Mouse (Mus musculus): ENCODE results near the gene Myo1e. TPM values are rescaled to one million over a fixed set of nuclear protein-coding genes. Genes with fewer than 3 reads are reported as not detected.

Gene Myo1e
- polyA plus RNA-seq, 1 experiment from 2014 or later, result 5.1 TPM

- no peaks in the 10 kb centered on the region for H3K36me3 ChIP-seq (ENCODE audit: control insufficient read depth, insufficient read depth)
- H3K27ac ChIP-seq (ENCODE audit: low read length), result peak overlapping the region; percentile 37; the same call in 1 of the 2 replicates
- no peaks in the 10 kb centered on the region for H3K9me3 ChIP-seq (replicated peaks; ENCODE audit: control insufficient read depth, low read length)
- no peaks in the 10 kb centered on the region for H3K27me3 ChIP-seq (ENCODE audit: control insufficient read depth, insufficient read depth, low read depth, low read length)
- no peak overlapping the region for H3K9ac ChIP-seq (ENCODE audit: low read depth, low read length)
- H3K4me1 ChIP-seq (ENCODE audit: control insufficient read depth, low read depth, low read length), result no peaks in the 10 kb centered on the region; the same call in none of the 2 replicates
- H3K4me2 ChIP-seq (ENCODE audit: low read depth, low read length), result no peak overlapping the region
- 60% methylated on average over 8 of the region's 8 CpGs for WGBS (ENCODE audit: insufficient replicate concordance)
- no peak overlapping the region for H3K4me3 ChIP-seq (ENCODE audit: low read depth, low read length)
- ATAC-seq (ENCODE audit: low read depth), result no peak
These were observed 36.1 kb downstream of the Myo1e start for GRCm38 (mm10) chr9:70243241-70243640.

- H3K4me3 ChIP-seq (ENCODE audit: low read depth, low read length), result no peak overlapping the region
- H3K9me3 ChIP-seq (replicated peaks; ENCODE audit: control insufficient read depth, low read length), result no peaks in the 10 kb centered on the region
- no peaks in the 10 kb centered on the region; the same call in none of the 2 replicates for H3K4me1 ChIP-seq (ENCODE audit: control insufficient read depth, low read depth, low read length)
- peak overlapping the region; percentile 37; the same call in 1 of the 2 replicates for H3K27ac ChIP-seq (ENCODE audit: low read length)
- ATAC-seq (ENCODE audit: low read depth), result no peak
- H3K9ac ChIP-seq (ENCODE audit: low read depth, low read length), result no peak overlapping the region
- H3K36me3 ChIP-seq (ENCODE audit: control insufficient read depth, insufficient read depth), result no peaks in the 10 kb centered on the region
- H3K27me3 ChIP-seq (ENCODE audit: control insufficient read depth, insufficient read depth, low read depth, low read length), result no peaks in the 10 kb centered on the region
- WGBS (ENCODE audit: insufficient replicate concordance), result 60% methylated on average over 2 of the region's 2 CpGs
- H3K4me2 ChIP-seq (ENCODE audit: low read depth, low read length), result no peak overlapping the region
These were observed 36.6 kb downstream of the Myo1e start for GRCm38 (mm10) chr9:70243708-70244107.

DNA sequence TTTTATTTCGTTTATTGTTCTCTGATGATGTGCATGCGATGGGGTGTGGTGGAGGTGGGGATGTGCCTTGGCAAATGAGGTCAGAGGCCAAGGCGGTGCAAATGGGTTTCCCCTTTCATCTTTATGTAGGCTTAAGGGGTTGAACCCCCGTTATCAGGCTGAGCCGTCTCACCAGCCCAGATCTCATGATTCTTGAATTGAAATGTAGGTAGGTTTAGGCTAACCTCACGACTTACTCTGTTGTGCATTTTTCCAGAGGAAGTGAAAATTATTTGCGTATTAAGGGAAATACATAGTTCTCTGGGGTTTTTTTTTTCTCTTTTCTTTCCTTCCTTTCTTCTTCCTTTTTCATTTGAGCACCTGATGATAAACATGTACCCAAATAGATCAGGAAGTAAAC lies 37.0 kb downstream of the Myo1e start:
- Histone ChIP-seq H3K9me3 (replicated peaks; ENCODE audit: control insufficient read depth, low read length) (no peaks in the 10 kb centered on the region), H3K4me3 (ENCODE audit: low read depth, low read length) (no peak overlapping the region), H3K36me3 (ENCODE audit: control insufficient read depth, insufficient read depth) (no peaks in the 10 kb centered on the region), H3K4me1 (ENCODE audit: control insufficient read depth, low read depth, low read length) (no peaks in the 10 kb centered on the region; the same call in none of the 2 replicates), H3K9ac (ENCODE audit: low read depth, low read length) (no peak overlapping the region), H3K27me3 (ENCODE audit: control insufficient read depth, insufficient read depth, low read depth, low read length) (no peaks in the 10 kb centered on the region), H3K4me2 (ENCODE audit: low read depth, low read length) (no peak overlapping the region), H3K27ac (ENCODE audit: low read length) (no peak overlapping the region)
- 47% methylated on average over 7 of the region's 7 CpGs for WGBS (ENCODE audit: insufficient replicate concordance)
- ATAC-seq (ENCODE audit: low read depth), result no peak

DNA sequence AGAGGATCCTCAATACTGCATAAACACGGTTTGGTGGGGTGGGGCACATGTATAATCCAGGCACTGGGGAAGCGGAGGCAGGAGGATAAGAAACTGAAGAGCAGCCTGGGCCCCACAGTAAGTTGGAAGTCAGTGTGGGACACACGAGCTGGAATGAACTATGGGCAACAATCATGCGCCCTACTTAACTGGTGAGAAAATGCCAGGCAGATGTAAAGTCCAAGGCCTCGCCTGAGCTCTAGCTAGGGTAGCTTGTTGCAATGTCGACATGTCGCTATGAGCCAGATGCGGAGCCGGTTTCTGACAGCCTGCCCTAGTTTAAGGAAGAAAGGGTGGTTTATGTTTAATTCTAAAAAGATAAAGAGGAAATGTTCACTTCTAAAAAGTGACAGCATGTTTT lies 37.9 kb downstream of the Myo1e start:
- H3K9me3 ChIP-seq (replicated peaks; ENCODE audit: control insufficient read depth, low read length), result no peaks in the 10 kb centered on the region
- ATAC-seq (ENCODE audit: low read depth), result no peak
- no peak overlapping the region for H3K9ac ChIP-seq (ENCODE audit: low read depth, low read length)
- H3K27ac ChIP-seq (ENCODE audit: low read length), result no peak overlapping the region
- H3K36me3 ChIP-seq (ENCODE audit: control insufficient read depth, insufficient read depth), result no peaks in the 10 kb centered on the region
- H3K4me1 ChIP-seq (ENCODE audit: control insufficient read depth, low read depth, low read length), result no peaks in the 10 kb centered on the region; the same call in none of the 2 replicates
- WGBS (ENCODE audit: insufficient replicate concordance), result 66% methylated on average over 9 of the region's 9 CpGs
- H3K4me3 ChIP-seq (ENCODE audit: low read depth, low read length), result no peak overlapping the region
- H3K27me3 ChIP-seq (ENCODE audit: control insufficient read depth, insufficient read depth, low read depth, low read length), result no peaks in the 10 kb centered on the region
- H3K4me2 ChIP-seq (ENCODE audit: low read depth, low read length), result no peak overlapping the region

- no peak overlapping the region for H3K9ac ChIP-seq (ENCODE audit: low read depth, low read length)
- no peaks in the 10 kb centered on the region for H3K9me3 ChIP-seq (replicated peaks; ENCODE audit: control insufficient read depth, low read length)
- no peaks in the 10 kb centered on the region; the same call in none of the 2 replicates for H3K4me1 ChIP-seq (ENCODE audit: control insufficient read depth, low read depth, low read length)
- 60% methylated on average over 10 of the region's 10 CpGs for WGBS (ENCODE audit: insufficient replicate concordance)
- H3K4me2 ChIP-seq (ENCODE audit: low read depth, low read length), result no peak overlapping the region
- no peaks in the 10 kb centered on the region for H3K27me3 ChIP-seq (ENCODE audit: control insufficient read depth, insufficient read depth, low read depth, low read length)
- H3K4me3 ChIP-seq (ENCODE audit: low read depth, low read length), result no peak overlapping the region
- no peaks in the 10 kb centered on the region for H3K36me3 ChIP-seq (ENCODE audit: control insufficient read depth, insufficient read depth)
- no peak overlapping the region for H3K27ac ChIP-seq (ENCODE audit: low read length)
- ATAC-seq (ENCODE audit: low read depth), result no peak
These were observed 39.3 kb downstream of the Myo1e start for GRCm38 (mm10) chr9:70246427-70246826.

GRCm38 (mm10) chr9:70248046-70248445 lies 40.9 kb downstream of the Myo1e start:
- Histone ChIP-seq H3K27ac (ENCODE audit: low read length) (no peak overlapping the region), H3K36me3 (ENCODE audit: control insufficient read depth, insufficient read depth) (no peaks in the 10 kb centered on the region), H3K9ac (ENCODE audit: low read depth, low read length) (no peak overlapping the region), H3K4me1 (ENCODE audit: control insufficient read depth, low read depth, low read length) (no peaks in the 10 kb centered on the region; the same call in 1 of the 2 replicates), H3K9me3 (replicated peaks; ENCODE audit: control insufficient read depth, low read length) (no peaks in the 10 kb centered on the region), H3K27me3 (ENCODE audit: control insufficient read depth, insufficient read depth, low read depth, low read length) (no peaks in the 10 kb centered on the region), H3K4me2 (ENCODE audit: low read depth, low read length) (no peak overlapping the region), H3K4me3 (ENCODE audit: low read depth, low read length) (no peak overlapping the region)
- ATAC-seq (ENCODE audit: low read depth), result no peak
- WGBS (ENCODE audit: insufficient replicate concordance), result 81% methylated on average over 6 of the region's 6 CpGs

DNA sequence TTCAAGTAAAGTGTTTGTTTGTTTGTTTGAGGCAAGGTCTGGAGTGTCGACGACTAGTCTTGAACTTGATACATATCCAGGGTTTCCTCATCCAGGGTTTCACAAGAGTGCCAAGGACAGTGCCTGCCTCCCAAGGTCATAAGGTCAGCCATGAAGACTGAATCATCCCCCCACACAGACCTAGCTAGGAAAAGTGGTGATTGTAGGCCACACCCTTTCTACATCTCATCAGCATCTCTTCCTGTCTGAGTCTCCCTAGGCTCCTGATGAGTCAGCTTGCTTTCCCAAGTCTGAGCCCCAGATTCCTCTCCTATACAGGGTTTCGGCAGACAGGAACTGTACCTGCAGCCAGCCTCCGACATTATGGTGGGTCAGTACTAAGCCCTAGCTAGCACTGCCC lies 41.7 kb downstream of the Myo1e start:
- no peak for ATAC-seq (ENCODE audit: low read depth)
- no peaks in the 10 kb centered on the region for H3K36me3 ChIP-seq (ENCODE audit: control insufficient read depth, insufficient read depth)
- H3K9ac ChIP-seq (ENCODE audit: low read depth, low read length), result no peak overlapping the region
- H3K27me3 ChIP-seq (ENCODE audit: control insufficient read depth, insufficient read depth, low read depth, low read length), result no peaks in the 10 kb centered on the region
- H3K4me2 ChIP-seq (ENCODE audit: low read depth, low read length), result no peak overlapping the region
- WGBS (ENCODE audit: insufficient replicate concordance), result 54% methylated on average over 4 of the region's 4 CpGs
- no peak overlapping the region for H3K27ac ChIP-seq (ENCODE audit: low read length)
- no peaks in the 10 kb centered on the region for H3K4me1 ChIP-seq (ENCODE audit: control insufficient read depth, low read depth, low read length)
- no peaks in the 10 kb centered on the region for H3K9me3 ChIP-seq (replicated peaks; ENCODE audit: control insufficient read depth, low read length)
- H3K4me3 ChIP-seq (ENCODE audit: low read depth, low read length), result no peak overlapping the region

GRCm38 (mm10) chr9:70249881-70250681 lies 42.9 kb downstream of the Myo1e start:
- H3K27ac ChIP-seq (ENCODE audit: low read length), result no peak overlapping the region
- no peak for ATAC-seq (ENCODE audit: low read depth)
- no peaks in the 10 kb centered on the region for H3K4me1 ChIP-seq (ENCODE audit: control insufficient read depth, low read depth, low read length)
- no peak overlapping the region for H3K9ac ChIP-seq (ENCODE audit: low read depth, low read length)
- H3K4me3 ChIP-seq (ENCODE audit: low read depth, low read length), result no peak overlapping the region
- H3K9me3 ChIP-seq (replicated peaks; ENCODE audit: control insufficient read depth, low read length), result no peaks in the 10 kb centered on the region
- WGBS (ENCODE audit: insufficient replicate concordance), result 44% methylated on average over 12 of the region's 12 CpGs
- no peak overlapping the region for H3K4me2 ChIP-seq (ENCODE audit: low read depth, low read length)
- H3K36me3 ChIP-seq (ENCODE audit: control insufficient read depth, insufficient read depth), result no peaks in the 10 kb centered on the region
- H3K27me3 ChIP-seq (ENCODE audit: control insufficient read depth, insufficient read depth, low read depth, low read length), result no peaks in the 10 kb centered on the region

DNA sequence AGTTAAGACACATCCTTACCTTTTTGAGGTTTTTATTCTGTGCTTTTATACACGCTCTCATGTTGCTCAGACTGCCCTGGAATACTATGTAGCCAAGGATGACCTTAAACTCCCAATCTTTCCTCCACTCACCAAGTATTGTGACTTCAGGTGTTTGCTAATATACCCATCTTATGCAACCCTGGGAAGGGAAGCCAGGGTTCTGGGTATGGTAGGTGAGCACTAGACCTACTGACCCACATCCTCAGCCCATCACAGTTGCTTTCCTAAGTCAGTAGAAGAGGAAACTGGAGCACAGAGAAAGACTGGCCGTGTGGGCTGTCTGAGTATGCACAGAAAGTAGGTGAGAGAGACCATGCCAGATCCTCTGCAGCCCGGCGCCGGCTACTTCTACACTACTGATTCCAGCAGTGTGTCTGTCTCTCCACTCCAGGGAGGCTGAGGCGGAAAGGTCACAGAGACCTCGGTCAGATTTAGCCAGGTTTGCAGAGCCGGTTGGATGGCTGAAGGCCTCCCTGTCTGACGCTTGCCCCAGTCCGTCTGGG lies 44.4 kb downstream of the Myo1e start:
- Histone ChIP-seq H3K27me3 (ENCODE audit: control insufficient read depth, insufficient read depth, low read depth, low read length) (no peaks in the 10 kb centered on the region), H3K27ac (ENCODE audit: low read length) (no peak overlapping the region), H3K4me1 (ENCODE audit: control insufficient read depth, low read depth, low read length) (no peaks in the 10 kb centered on the region), H3K4me3 (ENCODE audit: low read depth, low read length) (no peak overlapping the region), H3K4me2 (ENCODE audit: low read depth, low read length) (no peak overlapping the region), H3K9ac (ENCODE audit: low read depth, low read length) (no peak overlapping the region), H3K9me3 (replicated peaks; ENCODE audit: control insufficient read depth, low read length) (no peaks in the 10 kb centered on the region), H3K36me3 (ENCODE audit: control insufficient read depth, insufficient read depth) (no peaks in the 10 kb centered on the region)
- WGBS (ENCODE audit: insufficient replicate concordance), result 76% methylated on average over 10 of the region's 10 CpGs
- ATAC-seq (ENCODE audit: low read depth), result no peak
